Mouse (Mus musculus): ENCODE data around the gene Hnrnpll. TPM values are rescaled to one million over a fixed set of nuclear protein-coding genes. Genes with fewer than 3 reads are reported as not detected.
"Not testable (repeated sequence)": the region's sequence is repeated elsewhere in the genome, so short reads cannot be mapped to it uniquely, and the experiment has no call there.

Hnrnpll gene
- polyA plus RNA-seq, 1 experiment, result 48.2 TPM

GRCm38 (mm10) chr17:80009926-80010325, 52.2 kb downstream of the Hnrnpll start:
- Histone ChIP-seq H3K4me3 (ENCODE audit: insufficient read depth, low read length) (no peak overlapping the region), H3K27ac (ENCODE audit: insufficient read depth, low read length) (no peak overlapping the region), H3K4me1 (ENCODE audit: control insufficient read depth, insufficient read depth, low read length) (no peaks in the 10 kb centered on the region)
- no peak for TF ChIP-seq POLR2A (IDR thresholded peaks at IDR 0.05; ENCODE audit: extremely low read depth, insufficient read depth, low read length)
- no peak for TF ChIP-seq CTCF (IDR thresholded peaks at IDR 0.05; ENCODE audit: extremely low read depth, insufficient read depth, low read length)

GRCm38 (mm10) chr17:80008847-80009246, 53.3 kb downstream of the Hnrnpll start:
- TF ChIP-seq CTCF (IDR thresholded peaks at IDR 0.05; ENCODE audit: extremely low read depth, insufficient read depth, low read length), result no peak
- no peak for TF ChIP-seq POLR2A (IDR thresholded peaks at IDR 0.05; ENCODE audit: extremely low read depth, insufficient read depth, low read length)
- Histone ChIP-seq H3K4me3 (ENCODE audit: insufficient read depth, low read length) (no peak overlapping the region), H3K4me1 (ENCODE audit: control insufficient read depth, insufficient read depth, low read length) (no peaks in the 10 kb centered on the region), H3K27ac (ENCODE audit: insufficient read depth, low read length) (no peak overlapping the region)

GRCm38 (mm10) chr17:80004345-80005239, 57.5 kb downstream of the Hnrnpll start:
- TF ChIP-seq CTCF (IDR thresholded peaks at IDR 0.05; ENCODE audit: extremely low read depth, insufficient read depth, low read length) (peak; percentile 49; the same call in 1 of the 2 replicates), POLR2A (IDR thresholded peaks at IDR 0.05; ENCODE audit: extremely low read depth, insufficient read depth, low read length) (no peak)
- no peak overlapping the region for H3K4me3 ChIP-seq (ENCODE audit: insufficient read depth, low read length)
- H3K4me1 ChIP-seq (ENCODE audit: control insufficient read depth, insufficient read depth, low read length), result no peaks in the 10 kb centered on the region
- no peak overlapping the region for H3K27ac ChIP-seq (ENCODE audit: insufficient read depth, low read length)

GRCm38 (mm10) chr17:80003851-80004250, 58.3 kb downstream of the Hnrnpll start:
- not testable (repeated sequence) for H3K27ac ChIP-seq (ENCODE audit: insufficient read depth, low read length); H3K4me3 ChIP-seq (ENCODE audit: insufficient read depth, low read length); H3K4me1 ChIP-seq (ENCODE audit: control insufficient read depth, insufficient read depth, low read length)

GRCm38 (mm10) chr17:80002385-80002852, 59.7 kb downstream of the Hnrnpll start:
- no peak overlapping the region for H3K27ac ChIP-seq (ENCODE audit: insufficient read depth, low read length)
- no peak overlapping the region for H3K4me3 ChIP-seq (ENCODE audit: insufficient read depth, low read length)
- no peaks in the 10 kb centered on the region for H3K4me1 ChIP-seq (ENCODE audit: control insufficient read depth, insufficient read depth, low read length)
- TF ChIP-seq CTCF (IDR thresholded peaks at IDR 0.05; ENCODE audit: extremely low read depth, insufficient read depth, low read length) (no peak), POLR2A (IDR thresholded peaks at IDR 0.05; ENCODE audit: extremely low read depth, insufficient read depth, low read length) (no peak)

- H3K4me1 ChIP-seq (ENCODE audit: control insufficient read depth, insufficient read depth, low read length), result no peaks in the 10 kb centered on the region
- no peak overlapping the region for H3K4me3 ChIP-seq (ENCODE audit: insufficient read depth, low read length)
- no peak overlapping the region for H3K27ac ChIP-seq (ENCODE audit: insufficient read depth, low read length)
- TF ChIP-seq POLR2A (IDR thresholded peaks at IDR 0.05; ENCODE audit: extremely low read depth, insufficient read depth, low read length) (no peak), CTCF (IDR thresholded peaks at IDR 0.05; ENCODE audit: extremely low read depth, insufficient read depth, low read length) (no peak)
Measured at GRCm38 (mm10) chr17:79999631-80000030, 62.5 kb downstream of the Hnrnpll start.

GRCm38 (mm10) chr17:79998986-79999385, 63.1 kb downstream of the Hnrnpll start:
- Histone ChIP-seq H3K4me1 (ENCODE audit: control insufficient read depth, insufficient read depth, low read length) (no peaks in the 10 kb centered on the region), H3K27ac (ENCODE audit: insufficient read depth, low read length) (no peak overlapping the region), H3K4me3 (ENCODE audit: insufficient read depth, low read length) (no peak overlapping the region)
- TF ChIP-seq POLR2A (IDR thresholded peaks at IDR 0.05; ENCODE audit: extremely low read depth, insufficient read depth, low read length) (no peak), CTCF (IDR thresholded peaks at IDR 0.05; ENCODE audit: extremely low read depth, insufficient read depth, low read length) (no peak)

GRCm38 (mm10) chr17:79995091-79995691, 66.9 kb downstream of the Hnrnpll start:
- no peak overlapping the region for H3K4me3 ChIP-seq (ENCODE audit: insufficient read depth, low read length)
- TF ChIP-seq POLR2A (IDR thresholded peaks at IDR 0.05; ENCODE audit: extremely low read depth, insufficient read depth, low read length), result no peak
- no peak for TF ChIP-seq CTCF (IDR thresholded peaks at IDR 0.05; ENCODE audit: extremely low read depth, insufficient read depth, low read length)
- H3K4me1 ChIP-seq (ENCODE audit: control insufficient read depth, insufficient read depth, low read length), result no peaks in the 10 kb centered on the region
- H3K27ac ChIP-seq (ENCODE audit: insufficient read depth, low read length), result no peak overlapping the region

- Histone ChIP-seq H3K4me3 (ENCODE audit: insufficient read depth, low read length) (no peak overlapping the region), H3K4me1 (ENCODE audit: control insufficient read depth, insufficient read depth, low read length) (no peaks in the 10 kb centered on the region), H3K27ac (ENCODE audit: insufficient read depth, low read length) (no peak overlapping the region)
- TF ChIP-seq CTCF (IDR thresholded peaks at IDR 0.05; ENCODE audit: extremely low read depth, insufficient read depth, low read length), result no peak
- no peak for TF ChIP-seq POLR2A (IDR thresholded peaks at IDR 0.05; ENCODE audit: extremely low read depth, insufficient read depth, low read length)
Measured at GRCm38 (mm10) chr17:79992114-79992513, 70.0 kb downstream of the Hnrnpll start.

Measured in cortical plate, adult 2 months (tissue).